Mouse (Mus musculus) midbrain, embryonic 11.5 days (tissue): ENCODE data around the gene Asf1b. TPM values are rescaled to one million over a fixed set of nuclear protein-coding genes. Genes with fewer than 3 reads are reported as not detected.
A peak's percentile ranks its signal among the peaks of the same experiment; 100 is the strongest.

Source experiments
- ATAC-seq: fragments of 200-750 bp; cut with Nextera tagmentation; 2 replicates; pipeline ENCODE4 v1.8.0; 2017; ENCODE audit warnings: moderate TSS enrichment, moderate library complexity; ENCODE audit not compliant: low FRiP score
- DNase-seq: peaks from one replicate; pipeline ENCODE4 v3.0.0; 2015; ENCODE audit warnings: low spot score; ENCODE audit errors: missing footprints
- H3K27ac ChIP-seq: fragments of 300-500 bp; sonication (generic); 2 replicates; pipeline ENCODE4 v1.5.1; 2014; ENCODE audit warnings: low read depth, low read length
- H3K27me3 ChIP-seq: fragments of 300-500 bp; sonication (generic); 2 replicates; pipeline ENCODE4 v1.6.1; 2014; ENCODE audit warnings: mild to moderate bottlenecking, low read length, moderate library complexity, mixed read lengths; ENCODE audit not compliant: control insufficient read depth, insufficient read depth
- H3K36me3 ChIP-seq: fragments of 300-500 bp; sonication (generic); 2 replicates; pipeline ENCODE4 v1.6.1; 2014; ENCODE audit warnings: mild to moderate bottlenecking, low read length, moderate library complexity, mixed read lengths; ENCODE audit not compliant: control insufficient read depth, insufficient read depth
- H3K4me1 ChIP-seq: fragments of 300-500 bp; sonication (generic); 2 replicates; pipeline ENCODE4 v1.6.1; 2014; ENCODE audit warnings: low read length; ENCODE audit not compliant: control insufficient read depth, insufficient read depth
- H3K4me2 ChIP-seq: fragments of 300-500 bp; sonication (generic); 2 replicates; pipeline ENCODE4 v1.6.1; 2014; ENCODE audit warnings: mild to moderate bottlenecking, moderate library complexity
- H3K4me3 ChIP-seq: fragments of 300-500 bp; sonication (generic); 2 replicates; pipeline ENCODE4 v1.5.1; 2014; ENCODE audit warnings: low read depth, low read length
- H3K9ac ChIP-seq: fragments of 300-500 bp; sonication (generic); 2 replicates; pipeline ENCODE4 v1.6.1; 2014; ENCODE audit warnings: low read length
- H3K9me3 ChIP-seq: fragments of 300-500 bp; sonication (generic); 2 replicates; pipeline ENCODE4 v1.6.1; 2016; ENCODE audit warnings: low read length; ENCODE audit not compliant: control insufficient read depth
- WGBS: fragments of 180-500 bp; shearing (Covaris S2); extraction: QIAGEN DNeasy Blood & Tissue Kit; methylation state at CpG from one replicate; pipeline ENCODE4 v1.1.7; 2014; 5-methylcytosine and 5-hydroxymethylcytosine counted together
- polyA plus RNA-seq: library from polyadenylated mRNA; unstranded; fragments of >200 nt; fragmentation: Nextera tagmentation; extraction: Ambion mirVana; gene quantifications from 2 replicates; pipeline ENCODE4 v1.2.1, GENCODE M21; 2014

The Asf1b gene
- polyA plus RNA-seq, 1 experiment from 2014 or later, result 96.5 TPM

DNA sequence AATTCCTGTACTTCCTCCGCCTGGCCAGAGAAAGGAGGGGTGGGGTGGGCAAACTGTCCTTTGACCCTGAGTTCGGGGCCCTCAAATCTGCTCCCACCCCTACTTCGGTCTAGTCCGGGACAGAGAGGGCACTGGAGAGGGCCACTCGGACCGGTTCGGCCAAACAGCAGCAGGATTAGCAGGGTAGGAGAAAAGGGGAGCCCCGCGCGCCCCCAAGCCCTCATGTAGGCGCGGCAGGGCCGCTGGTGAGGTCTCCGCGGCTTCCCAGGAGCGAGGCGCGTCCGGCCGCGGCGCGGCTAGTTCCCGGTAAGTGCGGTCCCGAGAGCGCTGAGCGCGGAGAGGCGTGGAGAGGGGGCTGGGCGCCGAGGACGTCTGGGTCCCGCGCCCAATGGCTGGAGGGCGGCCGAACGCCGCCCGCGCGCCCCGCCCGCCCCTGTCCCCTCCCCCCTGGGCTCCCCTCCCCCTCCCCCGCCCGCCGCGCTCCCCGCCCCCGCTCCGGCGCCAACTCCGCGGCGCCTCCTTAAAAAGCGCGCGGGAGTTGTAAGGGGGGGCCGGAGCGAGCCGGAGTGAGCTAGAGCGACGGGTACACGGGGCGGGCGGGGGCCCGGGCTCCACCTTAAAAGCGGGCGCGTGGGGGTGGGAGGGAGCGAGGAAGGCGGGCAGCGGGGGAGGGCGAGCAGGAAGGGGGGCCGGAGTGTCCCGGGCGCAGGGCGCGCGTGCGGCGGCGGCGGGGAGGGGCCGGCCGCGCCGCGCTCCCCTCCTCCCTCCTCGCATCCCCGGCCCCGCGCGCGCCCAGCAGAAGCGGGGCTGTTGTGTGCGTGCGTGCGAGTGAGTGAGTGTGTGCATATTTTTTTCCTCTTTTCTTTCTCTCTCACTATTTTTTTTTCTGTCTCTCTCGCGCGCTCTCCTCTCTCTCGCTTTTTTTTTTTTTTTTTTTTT lies 41.5 kb downstream of the Asf1b start:
- peaks cover 17% of the 10 kb centered on the region for H3K4me1 ChIP-seq
- peaks cover 6% of the 10 kb centered on the region; the same call in 1 of the 2 replicates for H3K36me3 ChIP-seq
- 0% methylated on average over 48 of the region's 103 CpGs for WGBS
- H3K27me3 ChIP-seq, result peaks cover 24% of the 10 kb centered on the region
- ATAC-seq (peak; percentile 83), DNase-seq (peak; percentile 98)
- peak overlapping the region; percentile 83 for H3K4me2 ChIP-seq
- peak overlapping the region; percentile 94 for H3K27ac ChIP-seq
- H3K9ac ChIP-seq, result peak overlapping the region; percentile 87
- H3K4me3 ChIP-seq, result peak overlapping the region; percentile 80
- H3K9me3 ChIP-seq, result no peaks in the 10 kb centered on the region

GRCm38 (mm10) chr8:83997511-83998141 lies 42.3 kb downstream of the Asf1b start, which contains the start of gene Samd1:
Gene Samd1 (plus strand): TSS chr8:83997672.
- Histone ChIP-seq H3K4me2 (peak within 1 kb of the TSS; percentile 83), H3K9me3 (no peaks in the 10 kb centered on the region), H3K36me3 (peaks cover 6% of the 10 kb centered on the region; the same call in 1 of the 2 replicates), H3K27ac (peak within 1 kb of the TSS; percentile 94), H3K4me1 (peaks cover 17% of the 10 kb centered on the region), H3K9ac (peak within 1 kb of the TSS; percentile 87), H3K27me3 (peaks cover 25% of the 10 kb centered on the region), H3K4me3 (peak within 1 kb of the TSS; percentile 80)
- ATAC-seq (peak; percentile 19; the same call in 1 of the 2 replicates), DNase-seq (peak; percentile 94)
- WGBS, result under 1% methylated on average over 74 of the region's 112 CpGs

DNA sequence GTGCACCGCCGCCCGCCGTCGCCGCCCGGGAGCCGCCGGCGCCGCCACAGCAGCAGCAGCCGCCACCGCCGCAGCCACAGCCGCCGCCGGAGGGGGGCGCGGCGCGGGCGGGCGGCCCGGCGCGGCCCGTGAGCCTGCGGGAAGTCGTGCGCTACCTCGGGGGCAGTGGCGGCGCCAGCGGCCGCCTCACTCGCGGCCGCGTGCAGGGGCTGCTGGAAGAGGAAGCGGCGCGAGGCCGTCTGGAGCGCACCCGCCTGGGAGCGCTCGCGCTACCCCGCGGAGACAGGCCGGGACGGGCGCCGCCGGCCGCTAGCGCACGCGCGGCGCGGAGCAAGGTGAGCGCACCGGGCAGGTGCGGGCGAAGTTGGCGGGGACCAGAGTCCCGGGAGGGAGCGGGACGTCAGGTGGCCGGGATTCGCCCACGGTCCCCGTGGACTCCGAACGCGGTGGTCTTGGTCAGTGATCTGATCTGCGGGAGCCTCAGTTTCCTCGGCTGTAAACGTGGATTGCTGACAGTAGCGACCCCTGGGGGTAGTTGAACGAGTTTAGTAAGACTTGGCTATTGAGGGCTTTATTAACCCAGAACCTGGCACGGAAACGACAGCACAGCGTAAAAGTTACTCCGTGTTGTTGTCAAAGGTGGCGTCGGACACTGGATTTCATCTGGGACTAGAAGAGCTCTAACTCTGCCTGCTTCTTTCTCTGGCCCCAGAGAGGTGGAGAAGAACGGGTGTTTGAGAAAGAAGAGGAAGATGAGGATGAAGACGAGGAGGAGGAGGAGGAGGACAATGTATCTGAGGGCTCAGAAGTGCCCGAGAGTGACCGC lies 43.1 kb downstream of the Asf1b start:
- Histone ChIP-seq H3K4me1 (peaks cover 17% of the 10 kb centered on the region), H3K4me2 (peak overlapping the region; percentile 83), H3K27me3 (peaks cover 28% of the 10 kb centered on the region), H3K9ac (peak overlapping the region; percentile 76), H3K4me3 (peak overlapping the region; percentile 80), H3K9me3 (no peaks in the 10 kb centered on the region), H3K27ac (peak overlapping the region; percentile 41), H3K36me3 (peaks cover 6% of the 10 kb centered on the region; the same call in 1 of the 2 replicates)
- ATAC-seq, result peak; percentile 33
- WGBS, result under 1% methylated on average over 79 of the region's 92 CpGs
- DNase-seq, result peak; percentile 97

DNA sequence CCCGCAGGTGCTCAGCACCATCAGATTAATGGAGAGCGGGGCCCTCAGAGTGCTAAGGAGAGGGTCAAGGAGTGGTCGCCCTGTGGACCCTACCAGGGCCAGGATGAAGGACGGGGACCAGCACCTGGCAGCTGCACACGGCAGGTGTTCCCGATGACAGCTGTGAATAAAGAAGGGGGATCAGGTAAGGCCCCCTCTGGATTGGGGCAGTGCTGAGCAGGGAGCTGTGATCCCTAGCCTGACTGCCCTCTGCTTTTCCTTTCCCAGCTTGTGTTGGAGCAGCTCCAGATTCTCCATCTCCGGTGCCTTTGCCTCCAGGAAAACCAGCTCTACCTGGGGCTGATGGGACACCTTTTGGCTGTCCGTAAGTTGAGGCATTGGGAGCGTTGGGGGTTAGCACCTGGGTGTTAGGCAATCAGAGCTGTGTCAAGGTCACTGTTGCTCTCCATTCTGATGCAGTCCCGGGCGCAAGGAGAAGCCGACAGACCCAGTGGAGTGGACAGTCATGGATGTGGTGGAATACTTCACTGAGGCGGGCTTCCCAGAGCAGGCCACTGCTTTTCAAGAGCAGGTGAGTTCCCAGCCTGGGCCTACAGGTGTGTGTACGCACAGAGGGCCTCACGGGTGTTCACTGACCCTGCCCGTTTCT lies 43.9 kb downstream of the Asf1b start:
- H3K9me3 ChIP-seq, result no peaks in the 10 kb centered on the region
- peaks cover 19% of the 10 kb centered on the region for H3K4me1 ChIP-seq
- ATAC-seq (no peak), DNase-seq (peak; percentile 86)
- 67% methylated on average over 16 of the region's 16 CpGs for WGBS
- H3K4me3 ChIP-seq, result peak overlapping the region; percentile 80
- peaks cover 28% of the 10 kb centered on the region for H3K27me3 ChIP-seq
- H3K27ac ChIP-seq, result no peak overlapping the region
- H3K9ac ChIP-seq, result peak overlapping the region; percentile 76
- peak overlapping the region; percentile 83 for H3K4me2 ChIP-seq
- peaks cover 6% of the 10 kb centered on the region; the same call in 1 of the 2 replicates for H3K36me3 ChIP-seq

DNA sequence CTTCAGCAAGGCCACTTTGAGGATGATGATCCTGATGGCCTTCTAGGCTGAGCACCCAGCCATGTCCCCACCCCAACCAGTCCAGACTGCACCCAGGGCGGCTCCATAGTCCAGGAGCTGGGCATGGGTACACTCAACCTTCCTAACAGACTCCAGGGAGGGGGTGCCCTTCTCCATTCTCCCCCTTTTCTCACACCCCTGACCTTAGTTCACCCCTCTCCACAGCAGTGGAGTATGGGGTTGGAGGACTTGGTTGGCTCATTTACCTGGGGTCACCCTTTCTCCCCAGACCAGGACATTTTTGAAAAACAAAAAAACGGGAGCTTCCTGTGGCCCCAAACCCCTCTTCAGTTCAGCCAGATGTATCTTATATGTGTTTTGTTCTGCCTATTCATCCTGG lies 44.5 kb downstream of the Asf1b start:
- Histone ChIP-seq H3K4me2 (no peak overlapping the region), H3K36me3 (peaks cover 5% of the 10 kb centered on the region; the same call in 1 of the 2 replicates), H3K9me3 (no peaks in the 10 kb centered on the region), H3K4me1 (peaks cover 22% of the 10 kb centered on the region), H3K27ac (no peak overlapping the region), H3K9ac (no peak overlapping the region), H3K27me3 (peaks cover 28% of the 10 kb centered on the region), H3K4me3 (no peak overlapping the region; the same call in 1 of the 2 replicates)
- ATAC-seq (no peak), DNase-seq (no peak)
- WGBS, result 89% methylated on average over 2 of the region's 2 CpGs

DNA sequence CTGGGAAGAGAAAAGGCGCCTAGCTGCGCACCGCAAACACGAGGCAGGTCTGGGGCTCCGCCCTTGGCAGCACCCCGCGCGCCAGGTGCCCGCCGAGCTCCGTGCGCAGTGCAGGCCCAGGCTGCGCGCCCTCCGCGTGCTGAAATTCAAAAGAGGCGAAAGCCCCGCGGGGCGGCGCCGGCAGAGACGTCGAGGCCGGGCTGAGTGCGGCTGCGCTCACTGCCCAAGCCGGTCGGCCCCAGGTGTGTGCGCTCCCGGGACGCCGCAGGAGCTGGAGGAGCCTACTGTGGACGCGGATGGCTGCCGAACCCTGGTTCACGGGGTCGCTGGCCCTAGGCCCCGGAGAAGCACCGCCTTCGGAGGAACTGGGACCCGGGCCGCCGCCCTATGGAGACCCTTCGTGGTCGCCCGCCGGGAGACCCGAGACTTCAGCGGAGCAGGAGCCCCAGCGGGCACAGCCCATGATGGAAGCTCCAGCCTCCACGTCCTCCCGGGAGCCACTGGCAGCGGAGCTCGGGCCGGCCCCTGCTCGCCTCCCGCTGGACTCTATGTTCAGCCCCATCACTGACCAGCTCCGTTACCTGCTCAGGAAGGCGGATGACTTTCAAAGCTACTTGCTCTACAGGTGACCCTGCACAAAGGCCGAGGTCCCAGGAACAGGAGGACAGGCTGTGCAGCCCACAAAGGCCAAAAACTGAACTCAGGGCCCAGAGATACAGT lies 46.1 kb downstream of the Asf1b start, which contains the start of gene 1700067K01Rik:
1700067K01Rik (plus strand) TSS at position 222 of the 720 bp plus-strand sequence.
- ATAC-seq (no peak), DNase-seq (peak; percentile 90)
- no peak within 1 kb of the TSS for H3K27ac ChIP-seq
- H3K27me3 ChIP-seq, result peaks cover 28% of the 10 kb centered on the region
- H3K4me3 ChIP-seq, result 0 out of 2 replicates have a peak within 1 kb of the TSS, but pooled peaks have one; percentile 4
- H3K36me3 ChIP-seq, result peaks cover 4% of the 10 kb centered on the region; the same call in 1 of the 2 replicates
- H3K4me2 ChIP-seq, result peak within 1 kb of the TSS; percentile 12; the same call in 1 of the 2 replicates
- H3K9ac ChIP-seq, result peak within 1 kb of the TSS; percentile 17; the same call in 1 of the 2 replicates
- H3K9me3 ChIP-seq, result no peaks in the 10 kb centered on the region
- H3K4me1 ChIP-seq, result peaks cover 22% of the 10 kb centered on the region
- WGBS, result 15% methylated on average over 60 of the region's 61 CpGs

GRCm38 (mm10) chr8:84002957-84003611 lies 47.8 kb downstream of the Asf1b start:
- Histone ChIP-seq H3K27me3 (peaks cover 28% of the 10 kb centered on the region), H3K36me3 (peaks cover 4% of the 10 kb centered on the region; the same call in 1 of the 2 replicates), H3K9me3 (no peaks in the 10 kb centered on the region), H3K9ac (no peak overlapping the region), H3K4me3 (no peak overlapping the region), H3K4me1 (peaks cover 22% of the 10 kb centered on the region), H3K4me2 (no peak overlapping the region), H3K27ac (no peak overlapping the region)
- WGBS, result 55% methylated on average over 12 of the region's 12 CpGs
- DNase-seq (no peak), ATAC-seq (no peak)
